Mouse (Mus musculus): ENCODE measurements around the gene Cript. TPM values are rescaled to one million over a fixed set of nuclear protein-coding genes. Genes with fewer than 3 reads are reported as not detected.
A peak's percentile ranks its signal among the peaks of the same experiment; 100 is the strongest.
"Not testable (repeated sequence)": the region's sequence is repeated elsewhere in the genome, so short reads cannot be mapped to it uniquely, and the experiment has no call there.

Cript gene
- total RNA-seq, 2 experiments from 2014 or later: 51.6 to 95.5 TPM

GRCm38 (mm10) chr17:87044364-87044763 is 19.0 kb downstream of the Cript start:
- peak; percentile 92 for ATAC-seq (replicated peaks; ENCODE audit: low FRiP score, poor library complexity, severe bottlenecking)

GRCm38 (mm10) chr17:87044796-87045195 is 19.4 kb downstream of the Cript start:
- 0 out of 2 replicates have a peak, but pooled peaks have one; percentile 18 for ATAC-seq (replicated peaks; ENCODE audit: low FRiP score, poor library complexity, severe bottlenecking)

DNA sequence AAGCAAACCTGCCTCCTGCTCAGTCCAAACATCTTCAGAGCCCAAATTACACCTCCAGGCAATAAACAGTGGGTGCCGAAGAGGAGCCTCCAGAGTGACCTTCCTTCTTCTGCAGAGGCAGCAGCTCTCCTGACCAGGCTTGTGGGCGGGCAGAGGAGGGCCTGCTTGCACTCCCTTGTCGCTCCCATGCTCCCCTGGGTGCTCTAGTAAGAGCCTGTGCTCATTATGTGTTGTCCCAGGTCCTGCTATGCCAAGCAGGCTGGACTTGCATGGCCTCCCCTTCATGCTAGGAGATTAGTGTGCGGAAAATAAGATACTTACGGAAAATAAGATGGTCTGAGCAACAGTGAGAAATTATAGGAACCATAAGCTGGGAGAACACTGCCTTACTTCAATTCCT is 24.3 kb downstream of the Cript start:
- no peak for ATAC-seq (replicated peaks; ENCODE audit: low FRiP score, poor library complexity, severe bottlenecking)

DNA sequence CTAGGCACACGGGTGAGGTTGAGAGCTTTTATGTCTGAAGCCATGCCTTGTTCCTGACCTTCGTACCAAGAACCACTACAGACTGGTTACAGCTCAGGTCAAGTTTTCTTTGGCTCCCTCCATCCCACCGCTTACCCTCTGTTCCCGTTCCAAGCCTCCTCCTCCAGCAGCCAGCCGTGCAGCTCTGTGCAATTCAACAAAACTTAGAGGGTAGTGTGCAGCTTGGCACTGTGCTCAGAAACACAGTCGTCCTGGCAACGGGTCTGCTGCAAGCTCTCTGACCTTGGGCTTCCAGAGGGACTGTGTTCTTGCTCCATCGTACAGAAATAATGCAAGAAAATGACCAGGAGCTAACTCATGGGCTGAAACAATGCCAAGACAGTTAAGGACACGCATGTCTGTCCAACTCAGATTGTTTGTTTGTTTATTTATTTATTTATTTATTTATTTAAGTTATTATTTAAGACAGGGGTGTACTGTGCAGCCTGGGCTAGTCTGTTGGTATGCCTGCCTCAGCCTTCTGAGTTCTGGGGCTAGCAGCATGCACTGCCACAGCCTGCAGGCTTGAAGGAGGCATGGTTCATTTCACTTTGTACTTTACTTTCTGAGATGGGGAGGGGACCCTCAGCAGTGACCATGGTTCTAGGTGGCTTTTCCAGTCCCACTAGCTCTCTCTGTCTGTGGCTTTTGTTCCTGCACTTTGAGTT is 25.3 kb downstream of the Cript start:
- no peak for ATAC-seq (replicated peaks; ENCODE audit: low FRiP score, poor library complexity, severe bottlenecking)

GRCm38 (mm10) chr17:87051652-87052051 is 26.3 kb downstream of the Cript start:
- no peak for ATAC-seq (replicated peaks; ENCODE audit: low FRiP score, poor library complexity, severe bottlenecking)

GRCm38 (mm10) chr17:87052432-87052831 is 27.1 kb downstream of the Cript start:
- no peak for ATAC-seq (replicated peaks; ENCODE audit: low FRiP score, poor library complexity, severe bottlenecking)

DNA sequence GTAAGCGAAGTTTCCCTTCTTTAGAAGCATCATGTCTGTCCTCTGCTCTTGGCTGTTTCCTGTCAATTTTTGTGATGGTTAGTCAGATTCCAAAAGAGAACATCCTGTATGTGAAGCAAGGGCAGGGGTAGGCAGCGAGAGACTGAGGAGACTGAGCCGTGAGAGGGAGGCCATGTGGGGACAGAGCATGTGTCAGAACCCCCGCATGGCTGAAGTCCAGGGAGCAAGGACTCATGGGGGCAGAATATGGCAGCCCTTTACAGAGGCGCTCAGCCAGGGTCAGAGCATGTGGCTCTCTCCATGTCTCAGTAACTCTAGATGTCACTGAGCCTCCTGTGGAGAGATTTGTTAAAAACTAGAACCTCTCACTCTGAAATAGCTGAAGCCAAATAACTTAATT is 28.6 kb downstream of the Cript start:
- no peak for ATAC-seq (replicated peaks; ENCODE audit: low FRiP score, poor library complexity, severe bottlenecking)

GRCm38 (mm10) chr17:87055051-87055459 is 29.7 kb downstream of the Cript start:
- ATAC-seq (replicated peaks; ENCODE audit: low FRiP score, poor library complexity, severe bottlenecking): no peak

DNA sequence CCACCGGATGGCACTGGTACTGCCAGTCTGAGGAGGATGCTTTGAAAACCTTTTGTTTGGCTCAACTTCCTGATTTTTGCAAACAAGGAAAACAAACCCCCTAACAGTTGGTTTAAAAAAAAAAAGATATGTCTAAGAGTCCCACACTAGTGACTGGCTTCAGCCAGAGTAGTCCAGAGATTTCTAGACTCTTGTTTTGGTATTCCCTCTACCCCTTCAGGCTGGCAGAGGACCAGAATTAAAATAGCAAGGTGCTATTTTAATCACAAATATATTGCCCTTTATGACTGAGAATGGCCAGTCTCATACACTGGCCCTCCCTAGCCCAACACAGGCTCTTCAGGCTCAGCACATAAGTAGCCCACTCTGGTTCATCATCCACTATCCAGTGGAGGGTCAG is 30.3 kb downstream of the Cript start:
- ATAC-seq (replicated peaks; ENCODE audit: low FRiP score, poor library complexity, severe bottlenecking): no peak

DNA sequence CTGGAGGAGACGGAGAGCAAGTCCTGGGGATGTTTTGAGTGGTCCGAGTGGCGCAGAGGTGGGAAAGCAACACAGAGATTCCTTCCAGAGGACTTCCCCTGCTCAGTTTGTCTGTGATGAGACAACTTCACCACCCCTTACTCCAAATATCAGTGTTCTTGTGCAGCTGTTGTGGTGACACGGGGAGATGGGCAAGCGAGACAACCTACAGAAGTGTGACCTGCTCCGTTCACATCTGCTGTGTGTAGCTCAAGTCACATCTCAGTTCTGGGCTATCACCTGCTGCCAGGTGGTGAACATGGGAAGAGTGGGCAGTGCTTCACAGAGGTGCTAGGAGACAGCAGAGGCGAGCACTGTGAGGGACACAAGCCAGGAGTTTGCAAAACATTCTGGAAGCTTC is 31.4 kb downstream of the Cript start:
- no peak for ATAC-seq (replicated peaks; ENCODE audit: low FRiP score, poor library complexity, severe bottlenecking)

GRCm38 (mm10) chr17:87057486-87058266 is 32.3 kb downstream of the Cript start:
- ATAC-seq (replicated peaks; ENCODE audit: low FRiP score, poor library complexity, severe bottlenecking): no peak

DNA sequence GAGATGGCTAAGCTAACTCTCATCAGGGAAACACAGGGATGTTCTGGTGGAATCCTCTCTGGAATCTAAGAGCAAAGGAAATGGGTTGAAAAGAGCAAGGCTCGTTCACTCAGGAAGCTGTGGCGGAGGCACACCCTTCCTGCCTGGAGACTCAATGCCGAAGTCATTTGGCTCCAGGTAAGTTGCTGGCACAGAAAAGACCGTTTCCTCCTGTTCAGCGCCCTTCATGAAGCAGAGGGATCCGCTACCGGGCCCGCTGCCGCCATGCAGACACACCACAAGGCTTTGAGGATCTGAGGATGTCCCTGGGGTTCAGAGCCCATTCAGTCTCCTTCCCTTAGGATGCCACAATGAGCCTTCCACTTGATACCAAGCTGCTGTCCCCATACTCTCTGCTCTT is 37.3 kb downstream of the Cript start:
- no peak for ATAC-seq (replicated peaks; ENCODE audit: low FRiP score, poor library complexity, severe bottlenecking)

GRCm38 (mm10) chr17:87063461-87063860 is 38.1 kb downstream of the Cript start:
- no peak for ATAC-seq (replicated peaks; ENCODE audit: low FRiP score, poor library complexity, severe bottlenecking)

DNA sequence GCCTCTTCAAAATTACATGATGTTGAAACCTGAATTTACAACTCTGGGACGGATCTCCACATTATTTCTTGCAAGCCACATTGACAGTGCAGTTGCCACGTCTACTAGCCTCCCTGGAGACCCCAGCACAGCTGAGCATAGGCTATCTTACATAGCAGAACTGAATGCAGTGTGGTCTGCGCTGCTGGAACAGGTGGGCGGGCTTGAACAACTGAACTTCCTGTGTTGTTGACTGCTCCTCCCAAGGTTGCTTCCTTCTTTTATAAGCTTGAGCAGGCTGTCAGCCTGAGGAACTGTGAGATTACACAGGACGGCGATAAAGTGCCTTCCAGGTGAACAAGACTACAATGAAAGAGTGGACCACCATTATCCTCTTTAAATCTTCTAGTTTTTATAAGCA is 38.6 kb downstream of the Cript start:
- no peak for ATAC-seq (replicated peaks; ENCODE audit: low FRiP score, poor library complexity, severe bottlenecking)

- ATAC-seq (replicated peaks; ENCODE audit: low FRiP score, poor library complexity, severe bottlenecking): no peak
Observed at GRCm38 (mm10) chr17:87068997-87069396, 43.6 kb downstream of the Cript start.

- not testable (repeated sequence) for ATAC-seq (replicated peaks; ENCODE audit: low FRiP score, poor library complexity, severe bottlenecking)
Observed at GRCm38 (mm10) chr17:87072183-87072582, 46.8 kb downstream of the Cript start.

GRCm38 (mm10) chr17:87072766-87073440 is 47.6 kb downstream of the Cript start:
- no peak for ATAC-seq (replicated peaks; ENCODE audit: low FRiP score, poor library complexity, severe bottlenecking)

GRCm38 (mm10) chr17:87073470-87073869 is 48.1 kb downstream of the Cript start:
- ATAC-seq (replicated peaks; ENCODE audit: low FRiP score, poor library complexity, severe bottlenecking): no peak

- peak; percentile 77 for ATAC-seq (replicated peaks; ENCODE audit: low FRiP score, poor library complexity, severe bottlenecking)
Observed at GRCm38 (mm10) chr17:87078217-87078616, 52.9 kb downstream of the Cript start.

GRCm38 (mm10) chr17:87080724-87081123 is 55.4 kb downstream of the Cript start:
- no peak for ATAC-seq (replicated peaks; ENCODE audit: low FRiP score, poor library complexity, severe bottlenecking)

DNA sequence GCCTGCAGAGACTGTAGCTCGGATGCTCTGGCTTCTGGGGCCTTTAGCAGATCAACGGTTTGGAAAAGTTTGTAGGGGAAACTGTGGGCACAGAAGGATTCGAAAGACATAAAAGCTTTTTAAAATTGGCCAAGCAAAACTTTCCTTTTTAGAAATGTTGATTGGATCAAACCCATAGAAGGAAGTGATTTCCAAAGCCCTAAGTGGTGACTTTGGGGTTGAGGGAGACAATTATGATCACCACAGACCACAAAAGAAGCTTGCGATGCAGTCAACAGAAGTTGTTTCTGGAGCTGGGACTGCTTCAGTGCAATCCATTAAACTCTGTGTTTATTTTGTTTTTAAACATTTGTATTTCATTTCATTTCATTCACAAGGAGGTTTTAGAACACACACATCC is 57.2 kb downstream of the Cript start:
- ATAC-seq (replicated peaks; ENCODE audit: low FRiP score, poor library complexity, severe bottlenecking): no peak
